Mouse (Mus musculus) heart, embryonic 11.5 days (tissue): Measurements from ENCODE around the gene Cchcr1. TPM values are rescaled to one million over a fixed set of nuclear protein-coding genes. Genes with fewer than 3 reads are reported as not detected.

Source experiments
- ATAC-seq: fragments of 200-750 bp; cut with Nextera tagmentation; replicated peaks from 2 replicates; pipeline ENCODE4 v1.8.0; 2017; ENCODE audit warnings: moderate library complexity; ENCODE audit not compliant: insufficient number of reproducible peaks, low FRiP score, low TSS enrichment
- H3K27ac ChIP-seq: fragments of 300-500 bp; sonication (generic); 2 replicates; pipeline ENCODE4 v1.5.1; 2014; ENCODE audit warnings: mild to moderate bottlenecking, low read depth, low read length
- H3K27me3 ChIP-seq: fragments of 300-500 bp; sonication (generic); 2 replicates; pipeline ENCODE4 v1.6.1; 2014; ENCODE audit warnings: mild to moderate bottlenecking, low read length, mixed read lengths; ENCODE audit not compliant: control insufficient read depth, insufficient read depth
- H3K36me3 ChIP-seq: fragments of 300-500 bp; sonication (generic); 2 replicates; pipeline ENCODE4 v1.6.1; 2014; ENCODE audit warnings: mild to moderate bottlenecking, low read length, moderate library complexity, mixed read lengths; ENCODE audit not compliant: control insufficient read depth, insufficient read depth
- H3K4me1 ChIP-seq: fragments of 300-500 bp; sonication (generic); 2 replicates; pipeline ENCODE4 v1.6.1; 2014; ENCODE audit warnings: low read length; ENCODE audit not compliant: control insufficient read depth, insufficient read depth
- H3K4me2 ChIP-seq: fragments of 300-500 bp; sonication (generic); 2 replicates; pipeline ENCODE4 v1.6.1; 2014; ENCODE audit warnings: mild to moderate bottlenecking, moderate library complexity
- H3K4me3 ChIP-seq: fragments of 300-500 bp; sonication (generic); 2 replicates; pipeline ENCODE4 v1.5.1; 2014; ENCODE audit warnings: low read depth, low read length
- H3K9ac ChIP-seq: fragments of 300-500 bp; sonication (generic); 2 replicates; pipeline ENCODE4 v1.6.1; 2014; ENCODE audit warnings: mild to moderate bottlenecking, low read depth, low read length, moderate library complexity
- H3K9me3 ChIP-seq: fragments of 300-500 bp; sonication (generic); replicated peaks from 2 replicates; pipeline ENCODE4 v1.6.1; 2016; ENCODE audit warnings: low read length; ENCODE audit not compliant: control insufficient read depth
- WGBS: fragments of 180-500 bp; shearing (Covaris S2); extraction: QIAGEN DNeasy Blood & Tissue Kit; methylation state at CpG from one replicate; pipeline ENCODE4 v1.1.7; 2014; ENCODE audit not compliant: insufficient replicate concordance; 5-methylcytosine and 5-hydroxymethylcytosine counted together
- polyA plus RNA-seq: library from polyadenylated mRNA; unstranded; fragments of >200 nt; fragmentation: Nextera tagmentation; extraction: Ambion mirVana; gene quantifications from 2 replicates; pipeline ENCODE4 v1.2.1, GENCODE M21; 2014

Cchcr1 gene
- polyA plus RNA-seq, 1 experiment from 2014 or later, result 12.8 TPM

- H3K4me2 ChIP-seq, result no peak overlapping the region
- no peak overlapping the region for H3K4me3 ChIP-seq
- no peak for ATAC-seq
- no peaks in the 10 kb centered on the region for H3K36me3 ChIP-seq
- WGBS, result 69% methylated on average over 6 of the region's 6 CpGs
- no peaks in the 10 kb centered on the region for H3K27me3 ChIP-seq
- no peaks in the 10 kb centered on the region for H3K9me3 ChIP-seq
- H3K4me1 ChIP-seq, result peaks cover 9% of the 10 kb centered on the region
- no peak overlapping the region for H3K27ac ChIP-seq
- H3K9ac ChIP-seq, result no peak overlapping the region
Observed at GRCm38 (mm10) chr17:35544001-35544400, 27.1 kb downstream of the Cchcr1 start.

GRCm38 (mm10) chr17:35544680-35545079 lies 27.8 kb downstream of the Cchcr1 start:
- Histone ChIP-seq H3K9ac (no peak overlapping the region), H3K4me3 (no peak overlapping the region), H3K4me2 (no peak overlapping the region), H3K27me3 (no peaks in the 10 kb centered on the region), H3K27ac (no peak overlapping the region), H3K9me3 (no peaks in the 10 kb centered on the region), H3K4me1 (peaks cover 12% of the 10 kb centered on the region), H3K36me3 (no peaks in the 10 kb centered on the region)
- 34% methylated on average over 6 of the region's 6 CpGs for WGBS
- ATAC-seq, result no peak

- H3K36me3 ChIP-seq, result no peaks in the 10 kb centered on the region
- H3K4me2 ChIP-seq, result no peak overlapping the region
- no peaks in the 10 kb centered on the region for H3K27me3 ChIP-seq
- H3K27ac ChIP-seq, result no peak overlapping the region
- no peaks in the 10 kb centered on the region for H3K9me3 ChIP-seq
- H3K9ac ChIP-seq, result no peak overlapping the region
- WGBS, result 56% methylated on average over 2 of the region's 2 CpGs
- peaks cover 18% of the 10 kb centered on the region for H3K4me1 ChIP-seq
- ATAC-seq, result no peak
- H3K4me3 ChIP-seq, result no peak overlapping the region
Observed at GRCm38 (mm10) chr17:35547465-35547864, 30.6 kb downstream of the Cchcr1 start.

GRCm38 (mm10) chr17:35548636-35549035 lies 31.7 kb downstream of the Cchcr1 start:
- no peaks in the 10 kb centered on the region for H3K9me3 ChIP-seq
- H3K4me1 ChIP-seq, result peaks cover 13% of the 10 kb centered on the region
- no peak overlapping the region for H3K4me3 ChIP-seq
- no peak for ATAC-seq
- no peak overlapping the region for H3K4me2 ChIP-seq
- 27% methylated on average over 5 of the region's 5 CpGs for WGBS
- H3K9ac ChIP-seq, result no peak overlapping the region
- peak overlapping the region; percentile 97 for H3K27ac ChIP-seq
- no peaks in the 10 kb centered on the region for H3K36me3 ChIP-seq
- no peaks in the 10 kb centered on the region for H3K27me3 ChIP-seq

GRCm38 (mm10) chr17:35549437-35550142 lies 32.7 kb downstream of the Cchcr1 start:
- ATAC-seq, result peak; percentile 80
- WGBS, result 22% methylated on average over 15 of the region's 15 CpGs
- Histone ChIP-seq H3K27me3 (no peaks in the 10 kb centered on the region), H3K27ac (peak overlapping the region; percentile 97), H3K36me3 (no peaks in the 10 kb centered on the region), H3K9me3 (no peaks in the 10 kb centered on the region), H3K4me2 (peak overlapping the region; percentile 52), H3K4me1 (peaks cover 12% of the 10 kb centered on the region), H3K4me3 (no peak overlapping the region), H3K9ac (peak overlapping the region; percentile 58)

GRCm38 (mm10) chr17:35550143-35550494 lies 33.2 kb downstream of the Cchcr1 start:
- WGBS, result 86% methylated on average over 4 of the region's 4 CpGs
- no peaks in the 10 kb centered on the region for H3K9me3 ChIP-seq
- peak overlapping the region; percentile 58 for H3K9ac ChIP-seq
- peaks cover 12% of the 10 kb centered on the region for H3K4me1 ChIP-seq
- H3K27ac ChIP-seq, result peak overlapping the region; percentile 97
- no peaks in the 10 kb centered on the region for H3K36me3 ChIP-seq
- H3K4me3 ChIP-seq, result no peak overlapping the region
- H3K4me2 ChIP-seq, result peak overlapping the region; percentile 52
- H3K27me3 ChIP-seq, result no peaks in the 10 kb centered on the region
- no peak for ATAC-seq

GRCm38 (mm10) chr17:35550871-35551270 lies 34.0 kb downstream of the Cchcr1 start:
- Histone ChIP-seq H3K9me3 (no peaks in the 10 kb centered on the region), H3K4me2 (no peak overlapping the region), H3K27ac (peak overlapping the region; percentile 24; the same call in 1 of the 2 replicates), H3K36me3 (no peaks in the 10 kb centered on the region), H3K4me1 (peaks cover 12% of the 10 kb centered on the region), H3K4me3 (no peak overlapping the region), H3K27me3 (no peaks in the 10 kb centered on the region), H3K9ac (peak overlapping the region; percentile 2; the same call in 1 of the 2 replicates)
- WGBS, result 43% methylated on average over 8 of the region's 8 CpGs
- no peak for ATAC-seq

- H3K9ac ChIP-seq, result peak within 1 kb of the TSS; percentile 2; the same call in 1 of the 2 replicates
- no peaks in the 10 kb centered on the region for H3K36me3 ChIP-seq
- no peaks in the 10 kb centered on the region for H3K27me3 ChIP-seq
- 72% methylated on average over 10 of the region's 10 CpGs for WGBS
- H3K4me2 ChIP-seq, result no peak within 1 kb of the TSS
- no peaks in the 10 kb centered on the region for H3K9me3 ChIP-seq
- H3K4me1 ChIP-seq, result peaks cover 12% of the 10 kb centered on the region
- H3K27ac ChIP-seq, result 0 out of 2 replicates have a peak within 1 kb of the TSS, but pooled peaks have one; percentile 24
- H3K4me3 ChIP-seq, result no peak within 1 kb of the TSS
- ATAC-seq, result no peak
Observed at GRCm38 (mm10) chr17:35551881-35552414, 35.0 kb downstream of the Cchcr1 start, which contains the start of gene Cdsn. Cdsn (plus strand) TSS chr17:35552128.

GRCm38 (mm10) chr17:35554321-35554720 lies 37.4 kb downstream of the Cchcr1 start:
- Histone ChIP-seq H3K27me3 (no peaks in the 10 kb centered on the region), H3K4me3 (no peak overlapping the region), H3K9me3 (no peaks in the 10 kb centered on the region), H3K36me3 (no peaks in the 10 kb centered on the region), H3K9ac (no peak overlapping the region), H3K4me1 (peaks cover 8% of the 10 kb centered on the region), H3K27ac (no peak overlapping the region), H3K4me2 (no peak overlapping the region)
- 76% methylated on average over 5 of the region's 5 CpGs for WGBS
- ATAC-seq, result no peak
